Mouse (Mus musculus) forebrain, embryonic 14.5 days (tissue): ENCODE measurements around the gene Borcs6. TPM values are rescaled to one million over a fixed set of nuclear protein-coding genes. Genes with fewer than 3 reads are reported as not detected.

Source experiments
- ATAC-seq: fragments of 200-750 bp; cut with Nextera tagmentation; 2 replicates; pipeline ENCODE4 v1.8.0; 2017; ENCODE audit warnings: mild to moderate bottlenecking, moderate library complexity
- DNase-seq: peaks from one replicate; pipeline ENCODE4 v3.0.0-alpha.2; 2015; ENCODE audit warnings: low spot score
- H3K27ac ChIP-seq: fragments of 300-500 bp; sonication (generic); 2 replicates; pipeline ENCODE4 v1.5.1; 2014; ENCODE audit warnings: low read depth, mild to moderate bottlenecking, control low read depth, low read length, moderate library complexity
- H3K27me3 ChIP-seq: fragments of 300-500 bp; sonication (generic); replicated peaks from 2 replicates; pipeline ENCODE4 v1.6.1; 2014; ENCODE audit warnings: low read length, control low read depth, mixed read lengths; ENCODE audit not compliant: control insufficient read depth, insufficient read depth
- H3K36me3 ChIP-seq: fragments of 300-500 bp; sonication (generic); 2 replicates; pipeline ENCODE4 v1.6.1; 2014; ENCODE audit warnings: low read length, control low read depth; ENCODE audit not compliant: control insufficient read depth, insufficient read depth
- H3K4me1 ChIP-seq: fragments of 300-500 bp; sonication (generic); 2 replicates; pipeline ENCODE4 v1.6.1; 2014; ENCODE audit warnings: antibody characterized with exemption, low read length, control low read depth; ENCODE audit not compliant: control insufficient read depth, insufficient read depth
- H3K4me2 ChIP-seq: fragments of 300-500 bp; sonication (generic); 2 replicates; pipeline ENCODE4 v1.6.1; 2014; ENCODE audit warnings: mild to moderate bottlenecking, control low read depth, low read length
- H3K4me3 ChIP-seq: fragments of 300-500 bp; sonication (generic); 2 replicates; pipeline ENCODE4 v1.5.1; 2014; ENCODE audit warnings: low read depth, low read length, control low read depth
- H3K9ac ChIP-seq: fragments of 300-500 bp; sonication (generic); 2 replicates; pipeline ENCODE4 v1.6.1; 2014; ENCODE audit warnings: mild to moderate bottlenecking, low read length, control low read depth, moderate library complexity
- H3K9me3 ChIP-seq: fragments of 300-500 bp; sonication (generic); replicated peaks from 2 replicates; pipeline ENCODE4 v1.6.1; 2016; ENCODE audit warnings: low read length, control low read depth, mixed read lengths; ENCODE audit not compliant: control insufficient read depth
- WGBS: fragments of 180-500 bp; shearing (Covaris S2); extraction: QIAGEN DNeasy Blood & Tissue Kit; methylation state at CpG from one replicate; pipeline ENCODE4 v1.1.7; 2014; 5-methylcytosine and 5-hydroxymethylcytosine counted together
- polyA plus RNA-seq: library from polyadenylated mRNA; unstranded; fragments of >200 nt; fragmentation: Nextera tagmentation; extraction: Ambion mirVana; gene quantifications from 2 replicates; pipeline ENCODE4 v1.2.1, GENCODE M21; 2014

The Borcs6 gene
- polyA plus RNA-seq, 1 experiment from 2014 or later, result 10.7 TPM

DNA sequence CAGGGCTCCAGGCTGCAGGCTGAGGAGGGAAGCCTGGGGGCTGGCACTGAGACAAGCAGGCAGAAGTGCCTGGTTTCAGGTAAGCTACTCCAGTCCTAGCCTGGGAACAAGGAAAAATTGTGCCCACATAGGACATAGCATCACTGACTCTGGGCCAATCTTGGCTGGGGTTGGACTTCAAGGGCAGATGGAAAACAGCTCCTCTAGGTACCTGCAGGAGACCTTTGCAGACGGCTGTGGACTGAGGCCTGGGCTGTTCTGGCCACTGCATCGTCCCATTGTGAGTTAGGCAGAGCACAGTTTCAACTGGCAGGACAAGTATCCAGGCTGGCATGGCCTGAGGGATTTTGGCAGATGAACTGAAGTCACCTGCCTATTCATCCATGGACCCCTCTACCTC is 46.3 kb downstream of the Borcs6 start:
- H3K27me3 ChIP-seq, result no peaks in the 10 kb centered on the region
- no peak overlapping the region for H3K27ac ChIP-seq
- H3K4me1 ChIP-seq, result no peaks in the 10 kb centered on the region
- peaks cover 87% of the 10 kb centered on the region for H3K36me3 ChIP-seq
- ATAC-seq, result no peak
- 85% methylated on average over 2 of the region's 2 CpGs for WGBS
- no peak for DNase-seq
- no peaks in the 10 kb centered on the region for H3K9me3 ChIP-seq
- H3K9ac ChIP-seq, result no peak overlapping the region
- H3K4me3 ChIP-seq, result no peak overlapping the region
- H3K4me2 ChIP-seq, result no peak overlapping the region

DNA sequence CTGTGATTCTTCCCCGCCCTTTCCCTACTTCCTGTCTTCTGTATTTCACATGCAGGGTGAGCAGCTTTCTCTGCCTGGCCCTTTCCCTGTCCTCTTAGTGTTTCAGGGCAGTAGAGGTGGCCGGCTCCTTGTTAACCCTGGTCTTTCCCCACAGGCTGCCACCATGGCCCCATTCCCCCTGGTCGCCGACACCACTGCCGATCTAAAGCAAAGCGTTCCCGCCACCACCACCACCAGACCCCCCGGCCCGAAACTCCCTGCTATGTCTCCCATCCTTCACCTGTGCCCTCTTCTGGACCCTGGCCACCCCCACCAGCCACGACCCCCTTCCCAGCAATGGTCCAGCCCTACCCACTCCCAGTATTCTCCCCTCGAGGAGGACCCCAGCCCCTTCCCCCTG is 46.8 kb downstream of the Borcs6 start:
- 91% methylated on average over 11 of the region's 11 CpGs for WGBS
- ATAC-seq, result no peak
- H3K27ac ChIP-seq, result no peak overlapping the region
- H3K4me1 ChIP-seq, result no peaks in the 10 kb centered on the region
- no peak overlapping the region for H3K4me3 ChIP-seq
- DNase-seq, result no peak
- no peak overlapping the region for H3K4me2 ChIP-seq
- H3K9ac ChIP-seq, result no peak overlapping the region
- no peaks in the 10 kb centered on the region for H3K9me3 ChIP-seq
- H3K27me3 ChIP-seq, result no peaks in the 10 kb centered on the region
- peaks cover 82% of the 10 kb centered on the region for H3K36me3 ChIP-seq

DNA sequence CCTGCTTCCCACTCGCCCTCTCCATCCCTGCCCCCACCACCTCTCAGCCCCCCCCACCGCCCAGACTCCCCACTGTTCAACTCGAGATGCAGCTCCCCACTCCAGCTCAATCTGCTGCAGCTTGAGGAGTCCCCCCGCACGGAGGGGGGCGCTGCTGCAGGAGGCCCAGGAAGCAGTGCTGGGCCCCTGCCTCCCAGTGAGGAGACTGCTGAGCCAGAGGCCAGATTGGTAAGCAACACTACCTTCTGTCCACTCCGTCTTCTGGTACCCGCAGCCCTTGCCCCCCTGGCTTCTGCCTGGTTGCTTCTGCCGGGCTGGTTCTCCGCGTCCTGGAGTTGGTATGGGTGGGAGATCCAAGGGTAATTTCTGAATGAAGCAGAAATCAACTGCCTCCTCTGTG is 47.3 kb downstream of the Borcs6 start:
- no peak for ATAC-seq
- H3K27me3 ChIP-seq, result no peaks in the 10 kb centered on the region
- H3K4me3 ChIP-seq, result no peak overlapping the region
- no peak for DNase-seq
- H3K9ac ChIP-seq, result no peak overlapping the region
- WGBS, result 82% methylated on average over 11 of the region's 11 CpGs
- H3K4me2 ChIP-seq, result no peak overlapping the region
- no peak overlapping the region for H3K27ac ChIP-seq
- peaks cover 78% of the 10 kb centered on the region for H3K36me3 ChIP-seq
- H3K4me1 ChIP-seq, result no peaks in the 10 kb centered on the region
- H3K9me3 ChIP-seq, result no peaks in the 10 kb centered on the region

DNA sequence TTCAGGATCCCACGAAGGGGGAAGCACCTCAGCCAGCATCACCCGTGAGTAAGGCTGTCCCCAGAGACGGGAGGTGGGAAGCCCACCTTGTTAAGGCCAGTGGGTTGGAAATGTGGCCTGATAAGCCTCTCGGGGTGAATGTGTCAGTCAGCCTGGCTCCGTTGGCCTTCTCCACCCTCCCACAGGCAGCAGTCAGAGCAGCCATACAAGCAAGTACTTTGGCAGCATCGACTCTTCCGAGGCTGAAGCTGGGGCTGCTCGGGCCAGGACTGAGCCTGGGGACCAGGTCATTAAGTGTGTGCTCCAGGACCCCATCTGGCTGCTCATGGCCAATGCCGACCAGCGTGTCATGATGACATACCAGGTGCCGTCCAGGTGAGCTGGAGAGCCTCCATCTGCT is 48.2 kb downstream of the Borcs6 start:
- DNase-seq, result no peak
- Histone ChIP-seq H3K9ac (no peak overlapping the region), H3K4me2 (no peak overlapping the region), H3K27me3 (no peaks in the 10 kb centered on the region), H3K4me1 (no peaks in the 10 kb centered on the region), H3K9me3 (no peaks in the 10 kb centered on the region), H3K27ac (no peak overlapping the region), H3K36me3 (peaks cover 70% of the 10 kb centered on the region), H3K4me3 (no peak overlapping the region)
- 87% methylated on average over 11 of the region's 11 CpGs for WGBS
- no peak for ATAC-seq

DNA sequence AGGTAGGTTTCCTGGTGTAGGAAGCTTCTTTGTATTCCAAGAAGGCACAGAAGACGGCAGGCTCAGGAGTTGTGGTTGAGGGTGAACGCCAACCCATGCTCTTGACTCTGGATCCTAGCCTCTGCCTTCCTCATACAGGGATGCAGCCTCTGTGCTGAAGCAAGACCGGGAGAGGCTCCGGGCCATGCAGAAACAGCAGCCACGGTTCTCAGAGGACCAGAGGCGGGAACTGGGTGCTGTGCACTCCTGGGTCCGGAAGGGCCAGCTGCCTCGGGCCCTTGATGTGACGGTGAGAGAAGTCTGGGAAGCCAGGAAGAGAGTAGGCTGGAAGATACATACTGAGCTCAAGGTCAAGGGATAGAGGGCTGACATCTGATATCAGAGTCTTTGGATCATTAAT is 48.7 kb downstream of the Borcs6 start:
- no peak overlapping the region for H3K4me2 ChIP-seq
- no peaks in the 10 kb centered on the region for H3K4me1 ChIP-seq
- 93% methylated on average over 9 of the region's 9 CpGs for WGBS
- H3K4me3 ChIP-seq, result no peak overlapping the region
- H3K36me3 ChIP-seq, result peaks cover 64% of the 10 kb centered on the region
- no peak overlapping the region for H3K9ac ChIP-seq
- no peaks in the 10 kb centered on the region for H3K27me3 ChIP-seq
- H3K27ac ChIP-seq, result no peak overlapping the region
- no peaks in the 10 kb centered on the region for H3K9me3 ChIP-seq
- ATAC-seq (no peak), DNase-seq (no peak)

DNA sequence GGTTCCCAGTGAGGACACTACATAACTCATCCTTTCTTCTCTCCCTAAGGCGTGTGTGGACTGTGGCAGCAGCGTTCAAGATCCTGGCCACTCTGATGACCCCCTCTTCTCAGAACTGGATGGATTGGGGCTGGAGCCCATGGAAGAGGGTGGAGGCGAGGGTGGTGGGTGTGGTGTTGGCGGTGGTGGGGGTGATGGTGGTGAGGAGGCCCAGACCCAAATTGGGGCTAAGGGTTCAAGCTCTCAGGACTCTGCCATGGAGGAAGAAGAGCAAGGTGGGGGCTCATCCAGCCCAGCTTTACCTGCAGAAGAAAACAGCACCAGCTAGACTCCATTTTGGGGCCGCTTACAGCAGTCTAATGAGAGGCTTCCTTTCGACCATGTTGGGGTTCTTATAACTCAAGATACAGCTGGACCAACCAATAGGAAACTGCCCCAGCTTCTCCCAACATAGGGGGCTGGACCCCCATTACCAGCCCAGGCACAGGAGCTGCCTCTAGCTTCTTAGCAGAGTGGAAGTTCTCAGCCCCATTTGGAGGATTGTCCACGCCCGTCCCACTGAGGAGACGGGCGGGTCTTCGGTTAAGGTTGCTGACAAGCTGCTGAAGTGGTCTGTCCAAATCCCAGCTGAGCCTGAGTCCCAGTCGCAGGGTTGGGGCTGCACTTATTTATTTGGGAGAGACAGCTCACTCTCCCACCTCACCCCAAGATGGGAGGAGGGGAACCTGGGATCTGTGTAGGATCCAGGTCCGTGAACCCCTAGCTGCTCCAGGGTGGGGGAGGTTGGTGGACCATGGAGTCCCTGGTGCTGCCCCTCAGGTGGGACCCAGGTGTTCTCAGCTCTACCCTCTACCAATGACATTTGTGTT is 49.7 kb downstream of the Borcs6 start:
- no peak overlapping the region for H3K4me3 ChIP-seq
- H3K27me3 ChIP-seq, result no peaks in the 10 kb centered on the region
- H3K27ac ChIP-seq, result no peak overlapping the region
- WGBS, result 85% methylated on average over 13 of the region's 13 CpGs
- ATAC-seq (no peak), DNase-seq (no peak)
- no peaks in the 10 kb centered on the region for H3K9me3 ChIP-seq
- H3K4me1 ChIP-seq, result no peaks in the 10 kb centered on the region
- peaks cover 54% of the 10 kb centered on the region for H3K36me3 ChIP-seq
- no peak overlapping the region for H3K4me2 ChIP-seq
- H3K9ac ChIP-seq, result no peak overlapping the region

DNA sequence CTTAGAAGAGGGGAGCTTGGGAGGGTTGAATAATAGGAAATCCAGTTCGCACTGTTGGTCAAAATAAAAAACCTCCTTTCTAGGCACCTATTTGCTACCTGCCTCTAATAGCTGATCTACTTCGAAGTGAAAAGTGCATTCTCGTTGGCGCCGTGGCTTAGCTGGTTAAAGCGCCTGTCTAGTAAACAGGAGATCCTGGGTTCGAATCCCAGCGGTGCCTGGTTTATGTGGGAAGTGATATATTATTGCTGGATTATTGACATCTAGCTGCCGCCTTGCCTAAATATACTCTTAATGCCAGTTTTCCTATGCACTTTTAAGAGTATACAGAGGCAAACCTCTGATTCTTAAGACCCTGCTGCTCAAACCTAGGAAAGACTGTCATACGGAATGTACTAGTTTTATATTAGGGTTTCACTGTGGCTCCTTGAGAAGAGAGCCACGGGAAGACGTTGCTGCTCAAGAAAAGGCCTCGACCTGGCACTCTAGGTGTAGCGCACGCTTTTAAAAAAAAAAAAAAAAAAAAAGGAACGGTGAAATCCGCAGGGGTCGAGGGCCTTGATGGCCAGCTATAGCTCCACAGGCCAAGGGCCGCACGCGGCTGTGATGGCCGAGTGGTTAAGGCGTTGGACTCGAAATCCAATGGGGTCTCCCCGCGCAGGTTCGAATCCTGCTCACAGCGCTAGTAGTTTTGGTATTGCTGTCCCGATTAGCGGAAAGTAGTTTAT is 51.0 kb downstream of the Borcs6 start:
- Histone ChIP-seq H3K4me3 (peak overlapping the region; percentile 39), H3K36me3 (peaks cover 42% of the 10 kb centered on the region), H3K9me3 (no peaks in the 10 kb centered on the region), H3K27me3 (no peaks in the 10 kb centered on the region), H3K9ac (peak overlapping the region; percentile 51), H3K27ac (no peak overlapping the region), H3K4me1 (no peaks in the 10 kb centered on the region), H3K4me2 (peak overlapping the region; percentile 49)
- peak; percentile 76 for ATAC-seq
- under 1% methylated on average over 30 of the region's 30 CpGs for WGBS
- DNase-seq, result peak; percentile 91
